Mouse (Mus musculus) MEL (cell line): ENCODE measurements around the gene Zfp319.

Experiments
- EP300 ChIP-seq, 2 experiments: IDR thresholded peaks; 2 replicates each; pipeline ENCODE4 v1.6.1; 2011; ENCODE audit warnings: improper control_type of control experiment in 2 of 2, low read length in 2 of 2, low read depth in 1 of 2, mild to moderate bottlenecking in 1 of 2
- POLR2A ChIP-seq, 2 experiments: IDR thresholded peaks; 2 replicates each; pipeline ENCODE4 v1.6.1; 2011 to 2012; ENCODE audit warnings: low read length in 2 of 2, mild to moderate bottlenecking in 2 of 2, control low read depth in 1 of 2, improper control_type of control experiment in 1 of 2, low read depth in 1 of 2, moderate library complexity in 1 of 2; ENCODE audit not compliant: control insufficient read depth in 1 of 2, insufficient read depth in 1 of 2, poor library complexity in 1 of 2
- POLR2AphosphoS2 ChIP-seq: IDR thresholded peaks from 2 replicates; pipeline ENCODE4 v1.6.1; 2011; ENCODE audit warnings: low read length, improper control_type of control experiment
- ZMIZ1 ChIP-seq: IDR thresholded peaks from 2 replicates; pipeline ENCODE4 v1.6.1; 2012; ENCODE audit warnings: low read depth, mild to moderate bottlenecking, inconsistent platforms, low read length, improper control_type of control experiment, moderate library complexity
- ZNF384 ChIP-seq: IDR thresholded peaks from 2 replicates; pipeline ENCODE4 v1.6.1; 2012; ENCODE audit warnings: low read depth, mild to moderate bottlenecking, inconsistent platforms, low read length, improper control_type of control experiment

GRCm38 (mm10) chr8:95336363-95336762 lies 4.6 kb upstream of the Zfp319 start:
- no peak for TF ChIP-seq POLR2AphosphoS2
- no peak for TF ChIP-seq ZMIZ1
- no peak for TF ChIP-seq ZNF384
- TF ChIP-seq POLR2A (IDR thresholded peaks at IDR 0.05; ENCODE audit: control insufficient read depth in 1 of 2, insufficient read depth in 1 of 2, low read depth in 1 of 2, low read length in 2 of 2, poor library complexity in 1 of 2), result no peak
- TF ChIP-seq EP300 (IDR thresholded peaks at IDR 0.05; ENCODE audit: low read depth in 1 of 2, low read length in 2 of 2), result no peak
